Mouse (Mus musculus) thymus, postnatal 0 days (tissue): ENCODE results near the gene Atat1. TPM values are rescaled to one million over a fixed set of nuclear protein-coding genes. Genes with fewer than 3 reads are reported as not detected.

Source experiments
- DNase-seq: peaks from one replicate; pipeline ENCODE4 v3.0.0-alpha.2; 2015; ENCODE audit warnings: low spot score
- polyA plus RNA-seq: library from polyadenylated mRNA; unstranded; fragments of >200 nt; fragmentation: Nextera tagmentation; extraction: Ambion mirVana; gene quantifications from 2 replicates; pipeline ENCODE4 v1.2.1, GENCODE M21; 2015

Atat1 gene
- polyA plus RNA-seq, 1 experiment from 2014 or later, result 17.5 TPM

DNA sequence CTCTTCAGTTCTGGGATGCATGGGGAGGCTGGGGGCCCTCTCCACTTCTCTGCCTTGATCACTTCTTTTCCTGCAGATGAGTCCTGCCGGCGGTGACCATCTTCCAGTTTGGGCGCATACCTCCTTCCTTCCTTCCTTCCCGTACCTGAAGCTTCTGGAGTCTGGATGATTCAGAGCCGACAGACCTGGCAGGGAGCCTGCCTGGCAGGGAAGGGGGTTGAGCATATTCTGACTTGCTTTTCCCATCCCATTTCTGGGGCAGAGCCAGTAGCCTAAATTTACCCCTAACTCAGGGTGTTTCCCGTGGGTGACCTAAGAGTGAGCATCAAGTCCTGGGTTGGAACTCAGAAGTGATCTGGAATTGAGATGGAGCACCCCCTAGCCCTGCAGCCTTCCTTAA, 35.2 kb downstream of the Atat1 start:
- no peak for DNase-seq

DNA sequence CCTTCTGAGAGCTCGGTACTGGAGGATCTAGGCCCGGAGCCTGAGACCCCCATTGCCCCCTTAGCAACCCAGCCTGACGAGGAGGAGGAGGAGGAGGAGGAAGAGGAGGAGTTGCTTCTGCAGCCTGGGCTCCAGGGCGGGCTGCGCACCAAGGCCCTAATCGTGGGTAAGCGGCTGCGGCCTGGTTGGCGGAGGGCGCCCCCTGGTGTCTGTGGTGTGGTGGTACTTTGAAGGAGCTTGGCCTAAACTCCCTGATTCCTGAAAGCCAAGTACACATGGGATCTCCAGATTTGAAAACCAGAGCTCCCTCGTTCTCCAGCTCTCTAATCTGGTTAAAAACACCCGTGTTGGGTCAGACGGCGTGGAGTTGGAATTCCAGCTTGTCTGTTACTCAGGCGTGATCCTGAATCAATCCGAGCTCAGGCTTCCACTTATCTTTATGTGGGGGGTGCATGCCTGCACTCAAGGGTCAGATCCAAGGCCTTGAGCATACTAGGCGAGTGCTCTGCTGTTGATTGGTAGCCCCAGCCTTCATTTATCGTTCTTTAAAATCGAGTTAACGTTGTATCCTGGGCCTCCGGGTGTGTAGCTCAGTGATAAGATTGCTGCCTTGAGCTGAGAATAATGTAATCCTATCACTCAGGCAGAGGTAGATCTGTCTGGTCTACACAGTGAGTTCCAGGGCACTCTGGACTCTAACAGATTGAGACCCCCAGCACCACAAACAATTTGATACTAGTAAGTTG, 35.9 kb downstream of the Atat1 start:
- DNase-seq, result peak; percentile 85

DNA sequence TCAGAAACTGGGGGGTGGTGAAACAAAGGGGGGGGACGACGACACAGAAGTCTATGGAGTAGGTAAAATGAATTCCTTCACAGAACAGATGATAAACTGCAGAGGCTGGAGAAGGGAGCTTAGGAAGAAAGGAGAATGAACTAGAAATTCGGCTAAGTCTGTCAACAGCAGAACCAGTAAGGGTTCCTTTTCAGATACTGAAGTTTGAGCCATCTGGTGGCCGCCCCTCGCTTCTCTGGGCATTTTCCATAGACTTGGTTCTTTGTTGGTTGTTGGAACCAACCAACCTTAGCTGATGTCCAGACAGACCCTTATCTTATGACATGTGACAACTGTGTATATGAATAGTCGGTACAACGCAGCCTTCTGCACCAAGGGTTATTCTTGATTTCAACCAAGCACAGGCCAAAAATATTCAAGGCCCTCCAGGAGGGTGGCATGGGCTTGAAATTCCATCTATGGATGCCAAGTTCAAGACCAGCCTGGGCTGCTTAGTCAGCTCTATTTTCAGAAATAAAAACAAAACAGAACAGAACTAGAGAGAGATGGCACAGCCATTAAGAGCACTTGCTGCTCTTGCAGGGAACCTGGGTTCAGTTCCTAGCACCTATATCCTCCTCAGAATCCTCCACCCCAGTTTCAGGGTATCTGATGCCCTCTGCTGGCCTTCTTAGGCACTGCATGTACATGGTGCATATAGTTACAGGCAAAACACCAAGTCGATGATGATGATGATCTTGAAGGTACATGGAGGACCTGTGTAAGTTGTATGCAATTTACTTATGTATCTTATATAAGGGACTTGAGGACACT, 38.8 kb downstream of the Atat1 start:
- DNase-seq, result peak; percentile 65

DNA sequence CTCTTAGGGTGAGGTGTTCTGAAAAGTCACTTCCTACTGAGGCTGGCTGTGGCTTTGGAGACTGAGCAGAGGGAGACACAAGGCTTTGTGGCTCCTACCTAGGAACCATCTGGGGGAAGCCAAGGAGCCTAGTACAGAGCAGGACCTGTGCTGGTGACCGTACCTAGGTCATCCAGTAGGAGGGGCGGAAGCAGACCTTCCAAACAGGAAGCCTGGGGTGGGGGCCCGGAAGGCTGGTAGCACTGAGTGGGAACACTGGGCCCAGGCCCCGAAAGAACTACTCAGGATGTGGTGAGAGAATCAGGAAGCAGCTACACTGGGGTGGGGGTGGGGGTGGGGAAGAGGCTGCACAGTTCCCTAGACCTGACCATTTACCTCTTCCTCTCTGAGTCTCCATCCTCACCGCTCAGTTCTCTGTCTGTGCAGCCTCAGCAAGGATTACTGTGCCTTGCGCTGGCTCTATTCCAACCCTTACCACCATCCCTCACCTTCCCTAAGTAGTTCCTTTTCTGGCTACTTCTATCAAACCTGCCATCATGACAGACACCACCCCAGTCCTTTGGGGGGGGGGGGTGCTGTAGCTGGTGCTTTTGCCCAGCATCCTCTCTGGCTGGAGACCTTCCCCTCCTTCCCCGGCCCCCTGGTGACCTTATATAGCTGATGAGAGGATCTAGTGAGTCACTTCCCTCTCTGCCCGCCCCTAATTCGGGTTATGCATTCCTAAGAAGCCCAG, 39.6 kb downstream of the Atat1 start:
- DNase-seq, result peak; percentile 88

DNA sequence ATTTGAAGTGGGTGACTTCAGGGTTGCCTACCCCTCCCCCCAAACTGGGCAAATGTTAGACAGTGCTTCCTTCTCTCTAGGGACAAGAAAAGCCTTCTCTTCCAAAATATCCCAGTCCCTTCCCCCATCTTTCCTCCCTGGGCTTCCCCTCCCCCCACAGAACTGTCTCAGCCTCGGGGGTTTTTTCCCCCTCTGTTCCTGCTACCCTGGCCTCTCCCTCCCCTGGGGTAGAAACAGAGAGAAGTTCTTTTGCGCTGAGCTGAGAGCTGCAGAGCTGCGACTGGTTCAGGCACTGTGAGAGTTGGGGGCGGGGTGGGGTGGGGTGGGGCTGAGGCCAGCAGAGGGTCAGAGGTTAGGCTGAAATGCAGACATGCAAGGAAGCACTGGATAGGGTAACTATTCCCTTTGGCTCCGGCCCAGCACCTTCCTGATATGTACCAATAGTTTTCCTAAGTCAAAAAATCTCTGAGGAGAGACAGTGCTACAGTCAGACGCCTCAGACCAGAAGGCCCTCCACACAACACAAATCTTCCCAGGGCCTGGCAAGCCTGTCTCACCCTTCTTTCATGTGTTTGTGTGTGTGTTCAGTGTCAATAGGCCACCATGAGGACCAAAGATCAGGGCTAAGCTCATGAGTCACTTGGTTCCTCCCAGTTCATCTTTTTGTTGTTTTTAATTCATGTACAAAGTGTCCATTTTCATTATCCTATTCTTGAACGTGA, 40.4 kb downstream of the Atat1 start:
- DNase-seq, result peak; percentile 34

DNA sequence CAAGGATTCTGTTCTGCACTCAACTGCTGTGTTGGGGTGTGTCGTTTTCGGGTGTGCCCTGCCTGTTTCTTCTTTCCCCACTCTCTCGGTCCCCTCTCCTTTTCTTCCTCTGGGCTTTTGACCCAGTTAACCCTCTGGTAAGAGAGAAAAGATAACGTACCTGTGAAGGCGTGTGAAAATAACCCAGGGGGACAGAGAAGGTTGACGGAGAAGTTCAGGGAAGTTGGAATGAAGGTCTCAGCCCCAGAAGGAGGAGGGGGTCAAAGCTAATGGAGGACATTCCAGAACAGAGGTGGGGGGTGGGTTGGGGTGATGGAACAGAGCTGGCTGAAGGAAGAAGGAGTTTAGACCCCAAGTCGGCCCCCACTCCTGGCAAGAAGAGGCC, 40.9 kb downstream of the Atat1 start:
- no peak for DNase-seq

DNA sequence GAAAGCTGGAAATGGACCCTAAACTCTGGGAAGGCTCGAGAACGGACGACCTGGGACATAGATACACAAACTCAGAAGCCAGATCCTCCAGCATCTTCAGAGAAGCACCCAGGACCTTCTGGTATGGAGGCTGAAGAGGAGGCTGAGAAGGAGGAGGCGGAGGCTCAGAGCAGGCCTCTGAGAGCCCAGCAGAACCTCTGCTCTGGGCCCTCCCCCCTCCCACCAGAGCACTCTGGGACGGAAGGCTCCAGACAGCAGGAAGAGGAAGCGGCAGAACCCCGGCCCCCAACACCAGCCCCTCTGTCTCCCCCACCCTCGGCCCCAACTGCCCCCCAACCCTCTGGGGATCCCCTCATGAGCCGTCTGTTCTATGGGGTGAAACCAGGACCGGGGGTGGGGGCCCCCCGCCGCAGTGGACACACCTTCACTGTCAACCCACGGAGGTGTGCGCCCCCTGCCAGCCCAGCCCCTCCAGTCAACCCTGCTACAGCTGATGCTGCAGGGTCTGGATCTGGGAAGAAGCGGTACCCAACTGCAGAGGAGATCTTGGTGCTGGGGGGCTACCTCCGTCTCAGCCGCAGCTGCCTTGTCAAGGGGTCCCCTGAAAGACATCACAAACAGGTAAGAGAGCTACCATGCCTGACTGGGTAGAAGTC, 41.6 kb downstream of the Atat1 start:
- peak; percentile 67 for DNase-seq

DNA sequence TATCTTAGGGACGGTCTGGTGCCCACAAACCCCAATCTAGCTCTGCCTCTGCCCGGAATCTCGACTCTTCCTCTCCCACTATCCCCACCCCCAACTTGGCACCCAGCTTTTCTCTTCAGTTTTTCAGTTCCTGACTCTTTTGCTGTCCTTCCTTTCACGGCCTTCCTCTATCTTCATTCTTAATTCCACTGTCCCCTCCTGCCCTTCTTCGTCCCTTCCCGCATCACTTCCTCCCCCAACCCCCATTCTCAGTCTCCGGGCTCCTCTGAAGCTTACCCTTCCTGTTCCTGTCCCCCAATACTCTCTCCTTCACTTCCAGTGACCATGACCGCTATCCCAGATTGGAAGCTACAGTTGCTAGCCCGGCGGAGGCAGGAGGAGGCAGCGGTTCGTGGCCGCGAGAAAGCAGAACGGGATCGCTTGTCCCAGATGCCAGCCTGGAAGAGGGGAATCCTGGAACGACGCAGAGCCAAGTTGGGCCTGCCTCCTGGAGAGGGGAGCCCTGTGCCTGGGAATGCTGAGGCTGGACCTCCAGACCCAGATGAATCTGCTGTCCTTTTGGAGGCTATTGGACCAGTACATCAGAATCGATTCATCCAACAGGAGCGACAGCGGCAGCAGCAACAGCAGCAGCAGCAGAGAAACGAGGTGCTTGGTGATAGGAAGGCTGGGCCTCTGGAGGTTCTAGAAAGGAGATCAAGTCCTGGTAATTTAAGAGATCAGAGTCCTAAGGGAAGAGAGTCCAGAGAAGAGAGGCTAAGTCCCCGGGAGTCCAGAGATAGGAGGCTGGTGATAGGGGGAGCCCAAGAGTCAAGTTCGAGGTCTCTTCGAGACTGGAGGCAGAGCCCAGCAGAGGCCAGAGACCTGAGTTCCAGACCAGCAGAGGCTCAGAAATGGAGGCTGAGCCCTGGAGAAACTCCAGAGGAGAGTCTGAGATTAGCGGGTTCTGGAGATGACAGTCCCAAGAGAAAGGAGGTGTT, 42.7 kb downstream of the Atat1 start:
- DNase-seq, result peak; percentile 28

DNA sequence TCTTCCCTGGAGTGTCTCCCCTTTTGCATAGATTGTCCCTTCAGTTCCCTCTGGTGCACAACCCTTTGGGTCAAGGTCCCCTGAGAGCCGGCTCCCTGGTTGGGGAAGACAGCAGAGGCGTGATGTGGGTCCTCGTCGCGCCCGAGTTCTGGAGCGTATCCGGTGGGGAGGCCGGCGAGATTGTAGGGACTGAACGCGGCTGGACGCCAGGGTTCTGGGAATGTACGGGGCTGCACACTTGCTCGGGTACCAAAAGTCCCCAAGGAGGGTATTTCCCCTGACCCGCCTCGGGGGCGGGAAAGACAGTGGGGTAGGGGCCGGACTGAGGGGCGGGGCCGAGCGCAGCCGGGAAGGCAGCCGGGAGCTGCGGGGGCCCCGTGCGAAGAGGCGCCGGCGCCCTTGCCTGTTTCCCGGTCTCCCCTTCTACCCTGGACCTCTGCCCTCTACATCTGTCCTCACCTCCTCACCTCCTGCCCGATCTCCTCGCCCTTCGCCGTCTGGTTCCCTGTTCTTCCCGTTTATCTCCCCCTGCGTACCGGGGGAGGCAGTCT, 43.5 kb downstream of the Atat1 start:
- DNase-seq, result peak; percentile 18

DNA sequence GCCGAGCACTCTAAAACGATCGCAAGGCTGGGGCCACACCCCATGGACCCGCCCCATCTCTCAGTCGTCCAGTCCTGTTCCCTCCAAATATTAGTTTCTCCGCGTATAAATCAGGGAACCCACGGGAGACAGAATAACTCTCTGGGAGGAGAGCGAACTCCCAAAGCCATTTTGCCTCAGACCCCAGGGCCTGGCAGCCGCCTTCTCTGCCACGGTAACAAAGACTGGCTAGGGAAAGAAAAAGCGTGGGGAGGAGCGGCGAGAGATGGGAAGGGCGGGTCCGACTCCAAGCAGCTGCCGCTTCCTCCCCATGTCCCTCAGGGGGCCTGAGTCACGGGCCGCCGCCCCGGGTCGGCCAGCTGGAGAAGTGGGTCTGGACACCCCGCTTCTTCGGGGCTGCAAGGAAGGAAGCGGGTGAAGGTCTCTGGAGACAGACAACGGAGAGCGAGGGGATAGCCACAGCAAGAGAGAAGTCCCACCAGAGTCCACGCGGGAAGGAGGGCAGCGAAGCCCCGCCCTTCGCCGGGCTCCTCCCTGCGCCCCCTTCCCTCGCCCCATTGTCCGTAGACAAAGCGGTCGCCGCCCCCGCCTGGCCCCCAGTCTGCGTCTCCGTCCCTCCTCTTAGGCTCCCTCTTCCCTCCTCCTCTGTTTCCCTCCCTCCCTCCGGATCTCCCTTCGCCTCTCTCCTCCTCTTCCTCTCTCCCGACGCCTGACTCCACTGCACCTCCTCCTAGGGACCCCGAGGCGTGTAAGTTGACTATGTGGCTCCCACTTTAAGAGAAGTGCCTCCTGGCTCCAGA, 44.2 kb downstream of the Atat1 start, which contains the start of gene Ppp1r18:
Gene Ppp1r18, plus strand, starts transcription at position 113 of the 800 bp plus-strand sequence.
- DNase-seq, result peak; percentile 22

DNA sequence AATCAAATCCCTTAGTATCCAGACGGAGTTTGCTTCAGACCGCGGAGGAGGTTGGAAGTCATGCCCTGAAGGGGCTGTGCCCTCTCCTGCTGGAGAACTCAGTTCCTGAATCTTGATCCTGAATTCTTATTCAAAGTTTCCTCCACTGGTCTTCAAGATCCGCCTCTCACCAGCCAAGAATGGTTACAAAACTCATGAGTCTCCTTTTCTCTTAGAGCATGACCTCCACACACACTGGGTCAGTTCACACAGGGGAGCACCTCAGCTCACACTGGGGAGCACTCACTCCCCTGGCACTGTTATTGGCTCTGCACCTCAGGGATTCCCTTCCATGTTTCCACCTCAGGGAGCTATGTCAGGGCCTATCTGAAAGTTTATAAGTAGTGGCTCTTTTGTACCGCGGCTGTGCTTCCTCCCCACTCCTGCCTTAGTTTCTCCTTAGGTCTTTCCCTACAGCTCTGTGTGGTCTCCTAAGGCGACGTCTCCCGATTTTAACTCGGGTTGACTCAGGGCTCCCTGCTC, 45.0 kb downstream of the Atat1 start:
- no peak for DNase-seq

DNA sequence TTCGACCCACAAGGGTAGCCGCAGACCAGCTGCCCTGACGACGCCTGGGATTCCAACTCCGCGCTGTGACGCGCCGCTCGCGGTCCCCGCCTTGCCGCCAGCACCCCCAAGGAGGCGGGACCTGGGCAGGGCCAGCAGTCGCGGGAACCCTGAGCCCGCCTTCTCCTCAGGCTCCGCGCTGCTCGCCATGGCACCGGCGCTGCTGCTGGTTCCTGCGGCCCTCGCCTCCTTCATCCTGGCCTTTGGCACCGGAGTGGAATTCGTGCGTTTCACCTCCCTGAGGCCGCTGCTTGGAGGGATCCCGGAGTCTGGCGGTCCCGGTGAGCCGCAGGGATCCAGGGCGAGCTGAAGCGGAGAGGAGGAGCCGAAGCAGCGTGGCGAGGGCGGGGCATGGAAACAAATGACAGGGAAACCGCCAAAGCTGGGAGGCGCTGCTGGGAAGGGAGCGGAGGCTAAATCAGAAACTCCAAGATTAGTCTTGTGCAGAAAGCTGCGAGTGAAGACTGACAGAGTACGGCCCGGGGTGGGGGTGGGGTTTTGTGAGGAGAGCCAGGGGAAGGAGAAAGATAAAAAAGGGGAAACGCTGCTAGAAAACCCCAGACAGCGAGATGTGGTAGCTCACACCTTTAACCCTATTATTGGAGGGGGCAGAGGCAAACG, 48.5 kb downstream of the Atat1 start, which contains the start of gene Nrm:
Gene Nrm, plus strand, starts transcription at position 121 of the 660 bp plus-strand sequence.
- DNase-seq, result peak; percentile 80

DNA sequence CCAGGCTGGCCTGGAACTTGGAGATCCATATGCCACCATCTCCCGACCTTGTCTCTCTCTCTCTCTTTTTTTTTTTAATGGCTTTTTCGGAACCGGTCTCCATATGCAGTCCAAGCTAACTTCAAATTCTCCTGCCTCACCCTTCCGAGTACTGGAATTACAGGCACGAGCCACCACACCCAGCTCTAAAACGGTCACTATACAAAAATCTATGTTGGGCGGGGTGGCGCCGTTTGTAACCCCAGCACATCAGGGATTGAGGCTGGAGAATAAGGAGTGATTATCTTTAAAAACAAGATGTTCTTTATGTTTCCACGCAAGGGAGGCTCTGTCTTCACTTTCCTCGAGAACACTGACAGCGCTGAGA, 49.1 kb downstream of the Atat1 start:
- DNase-seq, result no peak

DNA sequence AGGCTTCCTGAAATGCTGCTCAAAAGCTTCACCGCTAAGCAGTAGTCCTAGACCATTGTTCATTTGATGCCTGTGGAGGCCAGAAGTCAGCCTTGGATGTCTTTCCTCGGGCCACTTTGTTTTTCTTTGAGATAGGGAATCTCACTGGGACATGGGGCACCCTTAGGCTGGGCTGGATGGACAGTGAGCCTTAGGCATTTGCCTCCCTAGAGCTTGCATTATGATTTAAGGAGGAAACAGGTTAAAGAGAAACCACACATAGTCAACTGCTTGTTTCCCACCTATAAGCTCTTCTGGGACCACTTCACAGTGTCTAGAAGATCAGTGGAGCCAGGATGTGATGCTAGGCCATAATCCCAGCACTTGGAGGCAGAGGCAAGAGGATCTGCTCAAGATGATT, 50.0 kb downstream of the Atat1 start:
- DNase-seq, result no peak

DNA sequence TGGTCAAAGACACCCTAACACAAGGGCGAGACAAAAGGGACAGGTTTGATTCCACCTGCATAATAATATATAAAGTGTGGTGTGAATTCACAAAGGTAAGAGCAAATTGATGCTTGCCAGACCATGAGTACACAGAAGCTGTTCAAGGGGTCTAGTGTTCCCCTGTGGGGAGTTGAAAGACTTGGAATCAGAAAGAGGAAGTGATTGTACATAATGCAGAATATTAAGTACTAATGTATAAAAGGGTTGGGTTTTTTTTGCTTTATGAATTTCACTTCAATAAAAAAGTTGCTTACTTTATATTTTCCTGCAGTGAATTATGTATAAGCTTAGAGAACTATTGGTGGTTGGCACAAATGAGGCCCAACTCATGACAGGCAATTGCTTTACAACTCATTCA, 50.5 kb downstream of the Atat1 start:
- DNase-seq, result no peak

DNA sequence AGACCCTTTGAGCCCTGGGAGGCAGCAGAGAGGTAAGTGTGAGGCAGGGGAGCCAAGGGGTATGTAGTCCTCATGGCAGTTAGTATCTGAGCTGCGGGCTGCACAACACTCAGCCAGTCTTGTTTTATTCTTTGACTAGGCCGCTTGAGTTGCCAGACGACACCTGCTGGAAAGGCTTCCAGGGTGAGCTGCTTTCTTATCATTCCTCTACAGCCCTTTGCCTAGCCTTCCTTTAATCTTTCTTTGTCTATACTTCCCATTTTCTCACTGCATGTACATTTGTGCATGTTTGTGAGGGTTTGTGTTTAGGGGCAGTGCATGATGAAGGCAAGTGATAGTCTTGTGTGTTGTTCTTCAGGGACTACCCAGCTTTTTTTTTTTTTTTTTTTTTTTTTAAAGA, 58.9 kb downstream of the Atat1 start:
- DNase-seq, result no peak

DNA sequence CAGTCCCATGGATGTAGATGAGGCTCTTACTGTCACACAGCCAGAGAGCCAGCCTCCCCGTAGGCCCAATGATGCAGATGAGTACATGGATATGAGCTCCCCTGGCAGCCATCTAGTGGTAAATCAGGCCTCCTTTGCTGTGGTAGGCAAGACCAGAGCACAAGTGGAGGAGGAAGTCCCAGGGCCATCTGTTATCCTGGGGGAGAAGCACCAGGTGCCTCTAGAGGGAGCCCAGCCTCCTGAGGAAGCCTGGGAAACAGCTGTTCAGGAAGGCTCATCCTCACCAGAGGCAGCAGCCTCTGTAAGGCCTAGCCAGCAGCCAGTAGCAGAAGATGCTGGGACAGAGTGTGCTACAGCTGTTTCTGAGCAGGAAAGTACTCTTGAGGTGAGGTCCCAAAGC, 61.8 kb downstream of the Atat1 start:
- DNase-seq, result no peak
